Mouse (Mus musculus): ENCODE results near the gene Cfdp1.

GRCm38 (mm10) chr8:111894955-111895354 is 40.9 kb upstream of the Cfdp1 start:
- TF ChIP-seq POLR2A (IDR thresholded peaks at IDR 0.05; ENCODE audit: extremely low read depth, insufficient read depth, low read length) (no peak), CTCF (IDR thresholded peaks at IDR 0.05; ENCODE audit: extremely low read depth, insufficient read depth, low read length) (0 out of 2 replicates have a peak, but pooled peaks have one; percentile 10)

All from cortical plate, adult 2 months (tissue).